21 mouse cellular contexts compared by ENCODE assay signal in genomic region chr2:145507702-145508101, GRCm38 (mm10).
A peak's percentile ranks its signal among the peaks of the same experiment; 100 is the strongest.
DNase-seq lines count a peak whose midpoint lies in the region; TF ChIP-seq lines count a peak whose summit lies in the region.
"Had no signal": no experiment of that assay in that cellular context is flagged by ENCODE, and none has a peak within 500 bp of the region (broad histone marks: within the 10 kb centered on the region; RNA-seq: fewer than 3 reads in every experiment).

No protein-coding gene starts in this region.

- H3K36me3 ChIP-seq in kidney, adult 2 months (ENCODE audit: control insufficient read depth, insufficient read depth, low read length): no peaks in the 10 kb centered on the region
- H3K36me3 ChIP-seq: embryonic facial prominence, embryonic 12.5 days; hindbrain, embryonic 12.5 days; limb, embryonic 15.5 days; neural tube, embryonic 13.5 days had no signal

- no peak for TF ChIP-seq CTCF in kidney, adult 2 months (conservative IDR thresholded peaks at IDR 0.05; ENCODE audit: insufficient read depth, insufficient read length, low read depth, low read length)

- intact Hi-C loops in left cerebral cortex, postnatal 25 days (cut with DNase I): no loop called here

- 54% methylated on average over 2 of the region's 2 CpGs for WGBS in kidney, adult 2 months

- DNase-seq in adrenal gland, adult 2 months: peak; percentile 64
- no peak for DNase-seq in adrenal gland, postnatal 4 days (ENCODE audit: low spot score in 2 of 2)
- peak; percentile 9 for DNase-seq in kidney, adult 2 months
- DNase-seq in kidney, adult 18-20 months: no peak
- DNase-seq in adipocyte (ENCODE audit: low spot score): peak; percentile 98
- DNase-seq in adrenal gland, postnatal 36 days: peak; percentile 30 to 61
- DNase-seq in left cerebral cortex, postnatal 25 days (ENCODE audit: low spot score in 2 of 2): no peak
- no peak for DNase-seq in frontal cortex, postnatal 10 days (ENCODE audit: low spot score in 2 of 2)
- DNase-seq: cerebellum, adult 2 months; cerebellum, postnatal 25 days; left cerebral cortex, postnatal 4 days; midbrain, embryonic 14.5 days; retina, postnatal 1 day; right cerebral cortex, postnatal 25 days; thymus, postnatal 14 days had no signal

- TF ChIP-seq POLR2A in kidney, adult 2 months (IDR thresholded peaks at IDR 0.05; ENCODE audit: low read depth, low read length): no peak

- no peaks in the 10 kb centered on the region for H3K4me1 ChIP-seq in kidney, adult 2 months (ENCODE audit: control insufficient read depth, insufficient read depth, low read length)
- H3K4me1 ChIP-seq: embryonic facial prominence, embryonic 12.5 days; forebrain, embryonic 13.5 days; hindbrain, embryonic 12.5 days; limb, embryonic 15.5 days; neural tube, embryonic 13.5 days had no signal

- H3K27me3 ChIP-seq in kidney, adult 2 months (replicated peaks; ENCODE audit: control insufficient read depth, insufficient read depth, low read length): no peaks in the 10 kb centered on the region
- H3K27me3 ChIP-seq: embryonic facial prominence, embryonic 12.5 days; forebrain, embryonic 13.5 days; hindbrain, embryonic 12.5 days; limb, embryonic 15.5 days; neural tube, embryonic 13.5 days had no signal

- no peak overlapping the region for H3K4me3 ChIP-seq in kidney, adult 2 months (ENCODE audit: insufficient read depth, low read depth, low read length)
- H3K4me3 ChIP-seq: embryonic facial prominence, embryonic 12.5 days; forebrain, embryonic 13.5 days; hindbrain, embryonic 12.5 days; left cerebral cortex, adult 2 months; limb, embryonic 15.5 days; neural tube, embryonic 13.5 days had no signal

- no peak overlapping the region for H3K27ac ChIP-seq in kidney, adult 2 months (ENCODE audit: insufficient read depth, low read depth, low read length)
- H3K27ac ChIP-seq: embryonic facial prominence, embryonic 12.5 days; forebrain, embryonic 13.5 days; hindbrain, embryonic 12.5 days; left cerebral cortex, adult 2 months; limb, embryonic 15.5 days; neural tube, embryonic 13.5 days had no signal

Comparison
In these comparisons a context has a peak if more than half of its experiments do, and no peak if none do; other contexts are left out.
1. DNase-seq: peak in adrenal gland, adult 2 months (single experiment), kidney, adult 2 months (single experiment), adipocyte (single experiment) and adrenal gland, postnatal 36 days (2 of 2); none in adrenal gland, postnatal 4 days (0 of 2), kidney, adult 18-20 months (single experiment), left cerebral cortex, postnatal 25 days (0 of 2) and frontal cortex, postnatal 10 days (0 of 2).